ENCODE assay signal across 17 mouse cellular contexts in the genomic region with DNA sequence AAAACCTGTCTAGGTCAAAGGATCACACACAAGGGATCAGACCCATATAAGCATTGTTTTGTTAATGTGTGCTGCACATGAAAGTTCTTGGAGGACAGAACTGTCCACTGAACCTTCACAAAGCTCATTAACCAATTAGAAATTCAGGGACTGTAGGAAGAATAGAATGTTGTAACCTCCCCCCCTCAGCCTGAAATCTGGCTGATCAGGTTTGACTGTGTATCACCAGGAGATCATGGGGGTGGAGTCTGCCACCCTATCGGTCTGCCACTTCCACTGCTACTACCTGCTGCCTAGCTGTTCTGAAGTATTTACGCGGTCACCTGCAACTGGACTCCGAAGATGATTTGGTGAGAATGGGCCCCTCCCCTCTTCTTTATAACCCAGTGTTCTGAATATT. TPM values are rescaled to one million over a fixed set of nuclear protein-coding genes. Genes with fewer than 3 reads are reported as not detected.
DNase-seq lines count a peak whose midpoint lies in the region; ATAC-seq and TF ChIP-seq lines count a peak whose summit lies in the region.
"Had no signal": no experiment of that assay in that cellular context is flagged by ENCODE, and none has a peak within 500 bp of the region (broad histone marks: within the 10 kb centered on the region; RNA-seq: fewer than 3 reads in every experiment).

No protein-coding gene starts in this region.

- H3K4me1 ChIP-seq in lung, embryonic 14.5 days (ENCODE audit: insufficient read depth), result no peaks in the 10 kb centered on the region
- 0 out of 2 replicates have a peak, but pooled peaks cover 2% of the 10 kb centered on the region for H3K4me1 ChIP-seq in intestine, embryonic 15.5 days (replicated peaks)
- H3K4me1 ChIP-seq in kidney, postnatal 0 days (replicated peaks; ENCODE audit: insufficient read depth, low read length), result peaks cover 9% of the 10 kb centered on the region; the same call in 1 of the 2 replicates
- no peaks in the 10 kb centered on the region for H3K4me1 ChIP-seq in stomach, embryonic 15.5 days
- no peaks in the 10 kb centered on the region for H3K4me1 ChIP-seq in liver, embryonic 12.5 days
- H3K4me1 ChIP-seq: embryonic facial prominence, embryonic 13.5 days; limb, embryonic 12.5 days; midbrain, embryonic 10.5 days had no signal

- H3K27me3 ChIP-seq in lung, embryonic 14.5 days (ENCODE audit: insufficient read depth, low read length), result no peaks in the 10 kb centered on the region
- no peaks in the 10 kb centered on the region for H3K27me3 ChIP-seq in intestine, embryonic 15.5 days (replicated peaks)
- no peaks in the 10 kb centered on the region for H3K27me3 ChIP-seq in kidney, postnatal 0 days (ENCODE audit: insufficient read depth, low read length)
- no peaks in the 10 kb centered on the region for H3K27me3 ChIP-seq in stomach, embryonic 15.5 days (replicated peaks)
- H3K27me3 ChIP-seq in liver, embryonic 12.5 days (replicated peaks), result peaks cover 20% of the 10 kb centered on the region; the same call in 1 of the 2 replicates
- H3K27me3 ChIP-seq: limb, embryonic 12.5 days had no signal

- peak; percentile 44; the same call in 1 of the 2 replicates for ATAC-seq in lung, embryonic 14.5 days (ENCODE audit: insufficient read depth)
- ATAC-seq in intestine, embryonic 15.5 days, result peak; percentile 72
- ATAC-seq in kidney, postnatal 0 days (replicated peaks; ENCODE audit: low FRiP score, low read depth), result peak; percentile 57
- ATAC-seq in stomach, embryonic 15.5 days (ENCODE audit: insufficient read depth, low FRiP score, low read depth), result peak; percentile 47; the same call in 1 of the 2 replicates
- no peak for ATAC-seq in liver, embryonic 12.5 days
- ATAC-seq: forebrain, embryonic 14.5 days; liver, postnatal 0 days had no signal

- H3K9ac ChIP-seq in lung, embryonic 14.5 days, result no peak overlapping the region
- no peak overlapping the region for H3K9ac ChIP-seq in intestine, embryonic 15.5 days
- no peak overlapping the region for H3K9ac ChIP-seq in kidney, postnatal 0 days (ENCODE audit: low read depth, low read length)
- no peak overlapping the region for H3K9ac ChIP-seq in stomach, embryonic 15.5 days
- H3K9ac ChIP-seq in liver, embryonic 12.5 days, result no peak overlapping the region
- H3K9ac ChIP-seq: embryonic facial prominence, embryonic 13.5 days; limb, embryonic 12.5 days; liver, postnatal 0 days had no signal

- WGBS in lung, embryonic 14.5 days, result 55% methylated on average over 4 of the region's 4 CpGs
- WGBS in intestine, embryonic 15.5 days, result 56% methylated on average over 4 of the region's 4 CpGs
- WGBS in kidney, postnatal 0 days, result 56% methylated on average over 4 of the region's 4 CpGs
- WGBS in stomach, embryonic 15.5 days, result 55% methylated on average over 4 of the region's 4 CpGs
- 53% methylated on average over 4 of the region's 4 CpGs for WGBS in liver, embryonic 12.5 days (ENCODE audit: insufficient replicate concordance)

- no peak overlapping the region for H3K4me2 ChIP-seq in lung, embryonic 14.5 days
- peak overlapping the region; percentile 33 for H3K4me2 ChIP-seq in intestine, embryonic 15.5 days (replicated peaks)
- no peak overlapping the region for H3K4me2 ChIP-seq in kidney, postnatal 0 days (ENCODE audit: low read length)
- no peak overlapping the region for H3K4me2 ChIP-seq in stomach, embryonic 15.5 days
- no peak overlapping the region for H3K4me2 ChIP-seq in liver, embryonic 12.5 days
- H3K4me2 ChIP-seq: embryonic facial prominence, embryonic 13.5 days; limb, embryonic 12.5 days had no signal

- no peak for TF ChIP-seq CTCF in lung, embryonic 14.5 days (IDR thresholded peaks at IDR 0.05; ENCODE audit: low read depth)
- no peak for TF ChIP-seq CTCF in kidney, postnatal 0 days (IDR thresholded peaks at IDR 0.05; ENCODE audit: low read depth)

- DNase-seq in lung, embryonic 14.5 days, result no peak
- no peak for DNase-seq in lung, postnatal 4 days
- no peak for DNase-seq in kidney, postnatal 0 days (ENCODE audit: low spot score)
- DNase-seq in neural tube, embryonic 10.5 days (ENCODE audit: extremely low spot score, low spot score), result no peak
- DNase-seq: adrenal gland, postnatal 14 days; cerebellum, postnatal 10 days; gastrocnemius, postnatal 10 days; liver, postnatal 0 days had no signal

- H3K27ac ChIP-seq in lung, embryonic 14.5 days (ENCODE audit: low read depth), result no peak overlapping the region
- H3K27ac ChIP-seq in intestine, embryonic 15.5 days, result no peak overlapping the region
- peak overlapping the region; percentile 48 for H3K27ac ChIP-seq in kidney, postnatal 0 days
- no peak overlapping the region for H3K27ac ChIP-seq in stomach, embryonic 15.5 days
- H3K27ac ChIP-seq in liver, embryonic 12.5 days, result no peak overlapping the region
- H3K27ac ChIP-seq: embryonic facial prominence, embryonic 13.5 days; limb, embryonic 12.5 days; midbrain, embryonic 10.5 days had no signal

- no peaks in the 10 kb centered on the region for H3K36me3 ChIP-seq in lung, embryonic 14.5 days (ENCODE audit: insufficient read depth)
- no peaks in the 10 kb centered on the region for H3K36me3 ChIP-seq in intestine, embryonic 15.5 days
- H3K36me3 ChIP-seq in kidney, postnatal 0 days (ENCODE audit: insufficient read depth, low read length), result no peaks in the 10 kb centered on the region
- H3K36me3 ChIP-seq in stomach, embryonic 15.5 days, result no peaks in the 10 kb centered on the region
- H3K36me3 ChIP-seq in liver, embryonic 12.5 days, result no peaks in the 10 kb centered on the region
- H3K36me3 ChIP-seq: embryonic facial prominence, embryonic 13.5 days; G1E; limb, embryonic 12.5 days; midbrain, embryonic 10.5 days had no signal

- H3K4me3 ChIP-seq in lung, embryonic 14.5 days (ENCODE audit: low read depth, low read length), result no peak overlapping the region
- no peak overlapping the region for H3K4me3 ChIP-seq in intestine, embryonic 15.5 days (replicated peaks)
- H3K4me3 ChIP-seq in kidney, postnatal 0 days (replicated peaks; ENCODE audit: low read depth, low read length), result no peak overlapping the region
- no peak overlapping the region for H3K4me3 ChIP-seq in stomach, embryonic 15.5 days (replicated peaks)
- no peak overlapping the region for H3K4me3 ChIP-seq in liver, embryonic 12.5 days
- H3K4me3 ChIP-seq: embryonic facial prominence, embryonic 13.5 days; limb, embryonic 12.5 days; midbrain, embryonic 10.5 days had no signal

- no peaks in the 10 kb centered on the region; the same call in 1 of the 2 replicates for H3K9me3 ChIP-seq in lung, embryonic 14.5 days (ENCODE audit: low read depth, low read length)
- H3K9me3 ChIP-seq in intestine, embryonic 15.5 days, result no peaks in the 10 kb centered on the region
- peaks cover 5% of the 10 kb centered on the region; the same call in 1 of the 2 replicates for H3K9me3 ChIP-seq in kidney, postnatal 0 days (replicated peaks; ENCODE audit: low read length)
- H3K9me3 ChIP-seq in stomach, embryonic 15.5 days, result no peaks in the 10 kb centered on the region
- H3K9me3 ChIP-seq in liver, embryonic 12.5 days (replicated peaks), result 0 out of 2 replicates have a peak, but pooled peaks cover 4% of the 10 kb centered on the region
- H3K9me3 ChIP-seq: embryonic facial prominence, embryonic 13.5 days; G1E had no signal

RNA-seq across cellular contexts. Expression of gene Dhrs4, which starts 18.8 kb away (rescaled TPM):
- 66.6 and 68.6 TPM in 2 replicates for polyA plus RNA-seq in lung, embryonic 14.5 days (2014; fragmentation: Nextera tagmentation; extraction: Ambion mirVana)
- 137 and 139 TPM in 2 replicates for polyA plus RNA-seq in intestine, embryonic 15.5 days (2015; fragmentation: Nextera tagmentation; extraction: Ambion mirVana)
- 130 and 144 TPM in 2 replicates for polyA plus RNA-seq in kidney, postnatal 0 days (2015; fragmentation: Nextera tagmentation; extraction: Ambion mirVana)
- polyA plus RNA-seq in stomach, embryonic 15.5 days (2015; fragmentation: Nextera tagmentation; extraction: Ambion mirVana), result 121 TPM in 2 replicates
- polyA plus RNA-seq in liver, embryonic 12.5 days (2016; fragmentation: Nextera tagmentation; extraction: Ambion mirVana), result 76.6 and 77.0 TPM in 2 replicates

RNA-seq across cellular contexts. Expression of gene Carmil3, which starts 30.7 kb away (rescaled TPM):
- polyA plus RNA-seq in lung, embryonic 14.5 days (2014; fragmentation: Nextera tagmentation; extraction: Ambion mirVana), result 2.8 and 3.1 TPM in 2 replicates
- 2.2 and 2.4 TPM in 2 replicates for polyA plus RNA-seq in intestine, embryonic 15.5 days (2015; fragmentation: Nextera tagmentation; extraction: Ambion mirVana)
- polyA plus RNA-seq in kidney, postnatal 0 days (2015; fragmentation: Nextera tagmentation; extraction: Ambion mirVana), result 0.96 and 0.98 TPM in 2 replicates
- polyA plus RNA-seq in stomach, embryonic 15.5 days (2015; fragmentation: Nextera tagmentation; extraction: Ambion mirVana), result 2.1 and 2.2 TPM in 2 replicates
- 0.91 and 1.8 TPM in 2 replicates for polyA plus RNA-seq in liver, embryonic 12.5 days (2016; fragmentation: Nextera tagmentation; extraction: Ambion mirVana)

RNA-seq across cellular contexts. Expression of gene Cpne6, which starts 50.4 kb away (rescaled TPM):
- polyA plus RNA-seq in lung, embryonic 14.5 days (2014; fragmentation: Nextera tagmentation; extraction: Ambion mirVana), result 0.15 and 0.25 TPM in 2 replicates
- polyA plus RNA-seq in intestine, embryonic 15.5 days (2015; fragmentation: Nextera tagmentation; extraction: Ambion mirVana), result 0.25 and 0.40 TPM in 2 replicates
- 0.19 and 0.28 TPM in 2 replicates for polyA plus RNA-seq in kidney, postnatal 0 days (2015; fragmentation: Nextera tagmentation; extraction: Ambion mirVana)
- polyA plus RNA-seq in stomach, embryonic 15.5 days (2015; fragmentation: Nextera tagmentation; extraction: Ambion mirVana), result 0.23 and 0.42 TPM in 2 replicates
- 0.13 TPM in 1 of 2 replicates, not detected in the other for polyA plus RNA-seq in liver, embryonic 12.5 days (2016; fragmentation: Nextera tagmentation; extraction: Ambion mirVana)
- polyA plus RNA-seq: C2C12; liver, postnatal 0 days had no signal
